Mouse (Mus musculus) bone marrow, adult 2 months (tissue): Measurements from ENCODE around the gene Evx2.

Source experiments
- CTCF ChIP-seq: fragments of 200-500 bp; IDR thresholded peaks from 2 replicates; pipeline ENCODE4 v1.5.1; 2011; ENCODE audit warnings: low read length, control low read depth; ENCODE audit not compliant: control insufficient read depth, insufficient read depth
- POLR2A ChIP-seq: fragments of 200-500 bp; IDR thresholded peaks from 2 replicates; pipeline ENCODE4 v1.6.1; 2011; ENCODE audit warnings: low read depth, mild to moderate bottlenecking, control low read depth, low read length, borderline replicate concordance; ENCODE audit not compliant: control insufficient read depth

DNA sequence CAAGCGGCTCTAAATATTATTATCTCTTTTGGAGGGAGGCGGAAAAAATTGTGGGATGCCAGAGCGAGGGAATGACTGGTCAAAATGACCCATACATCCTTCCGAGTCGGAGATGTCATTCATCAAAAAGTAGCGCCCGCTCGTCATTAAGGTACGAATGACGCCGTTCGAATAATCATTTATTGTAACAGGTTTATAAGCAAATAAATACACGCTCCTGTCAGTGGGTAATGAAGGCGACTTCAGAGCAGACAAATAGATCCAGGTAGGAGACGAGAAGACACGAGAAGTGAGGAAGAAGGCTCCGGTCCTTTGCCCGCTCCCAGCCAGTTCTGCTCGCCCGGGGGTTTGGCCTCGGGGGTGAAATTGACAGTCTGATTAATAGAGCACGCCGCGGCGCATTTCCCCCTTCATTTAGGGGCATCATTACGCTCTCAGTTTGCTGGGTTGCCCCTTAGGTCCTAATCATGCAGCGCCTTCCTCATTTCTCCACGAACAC is at the start of gene Evx2:
- TF ChIP-seq CTCF (no peak), POLR2A (no peak)
